Mouse (Mus musculus) frontal cortex, postnatal 14 days (tissue): Measurements from ENCODE around the gene Slc32a1.

Experiments used
- DNase-seq, 2 experiments: peaks; one replicate each; pipeline ENCODE4 v3.0.0; 2022; ENCODE audit warnings: low spot score in 2 of 2

The Slc32a1 gene

DNA sequence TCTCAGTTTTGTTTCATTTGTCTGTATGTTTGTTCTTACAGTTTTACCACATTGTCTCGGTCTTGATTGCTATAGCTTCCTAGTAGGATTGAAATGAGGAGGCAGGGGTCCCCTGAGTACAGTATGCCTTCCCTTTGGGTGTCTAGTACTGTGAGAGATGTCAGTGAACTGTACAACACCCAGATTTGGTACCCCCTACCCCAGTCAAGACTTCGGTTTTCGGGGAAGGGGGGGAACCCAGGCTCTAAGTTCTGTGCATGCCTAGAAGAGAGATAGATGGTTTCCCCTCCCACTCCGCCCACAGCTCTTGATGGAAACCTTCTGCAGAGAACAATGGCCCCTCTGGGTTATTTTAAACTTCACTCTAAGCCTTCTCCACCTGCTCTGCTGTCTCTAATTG is 54.5 kb downstream of the Slc32a1 start, which contains the start of gene Ppp1r16b:
Gene Ppp1r16b (plus strand): TSS at position 301 of the 400 bp plus-strand sequence.
- no peak for DNase-seq
